In genomic region chr10:46697363-46698246, GRCm38 (mm10) we compare ENCODE assay signal across 9 mouse cellular contexts.
DNase-seq lines count a peak whose midpoint lies in the region; ATAC-seq and TF ChIP-seq lines count a peak whose summit lies in the region.
"Had no signal": no experiment of that assay in that cellular context is flagged by ENCODE, and none has a peak within 500 bp of the region (broad histone marks: within the 10 kb centered on the region; RNA-seq: fewer than 3 reads in every experiment).

No protein-coding gene starts in this region.

- peak; percentile 96 for ATAC-seq in lung, embryonic 14.5 days (ENCODE audit: insufficient read depth)
- peak; percentile 94 for ATAC-seq in midbrain, embryonic 14.5 days (ENCODE audit: low FRiP score, low TSS enrichment)
- no peak for ATAC-seq in erythroblast, adult 5-6 weeks (replicated peaks; ENCODE audit: low FRiP score, poor library complexity, severe bottlenecking)
- no peak for ATAC-seq in liver, postnatal 0 days

- H3K27me3 ChIP-seq in lung, embryonic 14.5 days (ENCODE audit: insufficient read depth, low read length), result no peaks in the 10 kb centered on the region
- no peaks in the 10 kb centered on the region for H3K27me3 ChIP-seq in cerebellum, adult 2 months (ENCODE audit: control insufficient read depth, insufficient read depth, low read length)
- no peaks in the 10 kb centered on the region for H3K27me3 ChIP-seq in midbrain, embryonic 14.5 days (ENCODE audit: control insufficient read depth, insufficient read depth, low read length)
- H3K27me3 ChIP-seq in liver, postnatal 0 days (ENCODE audit: insufficient read depth, low read length), result no peaks in the 10 kb centered on the region
- H3K27me3 ChIP-seq: liver, embryonic 13.5 days had no signal

- H3K4me3 ChIP-seq in lung, embryonic 14.5 days (ENCODE audit: low read depth, low read length), result no peak overlapping the region
- H3K4me3 ChIP-seq in lung, adult 2 months (replicated peaks; ENCODE audit: extremely low read depth, low read depth, low read length), result no peak overlapping the region
- H3K4me3 ChIP-seq in cerebellum, adult 2 months (replicated peaks; ENCODE audit: insufficient read depth, low read depth, low read length), result no peak overlapping the region
- H3K4me3 ChIP-seq in layer of hippocampus, adult 2 months, result no peak overlapping the region
- no peak overlapping the region for H3K4me3 ChIP-seq in midbrain, embryonic 14.5 days (replicated peaks; ENCODE audit: low read depth, low read length)
- no peak overlapping the region for H3K4me3 ChIP-seq in liver, postnatal 0 days (ENCODE audit: low read depth, low read length)
- H3K4me3 ChIP-seq: liver, embryonic 13.5 days had no signal

- no peaks in the 10 kb centered on the region for H3K9me3 ChIP-seq in lung, embryonic 14.5 days (ENCODE audit: low read depth, low read length)
- no peaks in the 10 kb centered on the region for H3K9me3 ChIP-seq in midbrain, embryonic 14.5 days (ENCODE audit: control insufficient read depth, low read length)
- no peaks in the 10 kb centered on the region for H3K9me3 ChIP-seq in liver, postnatal 0 days (ENCODE audit: low read length)
- H3K9me3 ChIP-seq: liver, embryonic 13.5 days had no signal

- H3K4me2 ChIP-seq in lung, embryonic 14.5 days, result no peak overlapping the region
- H3K4me2 ChIP-seq in midbrain, embryonic 14.5 days (ENCODE audit: low read length), result no peak overlapping the region
- H3K4me2 ChIP-seq in liver, postnatal 0 days (ENCODE audit: low read depth, low read length), result no peak overlapping the region
- H3K4me2 ChIP-seq: liver, embryonic 13.5 days had no signal

- H3K9ac ChIP-seq in lung, embryonic 14.5 days, result no peak overlapping the region
- H3K9ac ChIP-seq in midbrain, embryonic 14.5 days (replicated peaks; ENCODE audit: low read length), result no peak overlapping the region
- no peak overlapping the region for H3K9ac ChIP-seq in liver, postnatal 0 days (replicated peaks)
- H3K9ac ChIP-seq: liver, embryonic 13.5 days had no signal

- peak; percentile 88 for DNase-seq in lung, embryonic 14.5 days
- no peak for DNase-seq in lung, adult 2 months
- DNase-seq in cerebellum, adult 2 months, result peak; percentile 16 to 61
- DNase-seq in heart, adult 8-10 months (ENCODE audit: low spot score), result peak; percentile 41
- peak; percentile 29 to 49 for DNase-seq in layer of hippocampus, adult 2 months (ENCODE audit: low spot score in 2 of 2)
- DNase-seq in midbrain, embryonic 14.5 days, result peak; percentile 85
- no peak for DNase-seq in liver, postnatal 0 days
- DNase-seq: liver, embryonic 13.5 days had no signal

- no peak overlapping the region for H3K27ac ChIP-seq in lung, embryonic 14.5 days (ENCODE audit: low read depth)
- no peak overlapping the region for H3K27ac ChIP-seq in cerebellum, adult 2 months (ENCODE audit: insufficient read depth, low read length)
- peak overlapping the region; percentile 77 for H3K27ac ChIP-seq in layer of hippocampus, adult 2 months
- no peak overlapping the region for H3K27ac ChIP-seq in midbrain, embryonic 14.5 days (replicated peaks; ENCODE audit: low read depth, low read length)
- no peak overlapping the region for H3K27ac ChIP-seq in liver, postnatal 0 days (ENCODE audit: low read depth)
- H3K27ac ChIP-seq: liver, embryonic 13.5 days had no signal

- H3K36me3 ChIP-seq in lung, embryonic 14.5 days (ENCODE audit: insufficient read depth), result no peaks in the 10 kb centered on the region
- H3K36me3 ChIP-seq in midbrain, embryonic 14.5 days (ENCODE audit: control insufficient read depth, insufficient read depth, low read length), result no peaks in the 10 kb centered on the region
- no peaks in the 10 kb centered on the region for H3K36me3 ChIP-seq in liver, postnatal 0 days (replicated peaks; ENCODE audit: insufficient read depth, low read length)
- H3K36me3 ChIP-seq: liver, embryonic 13.5 days had no signal

- no peaks in the 10 kb centered on the region for H3K4me1 ChIP-seq in lung, embryonic 14.5 days (ENCODE audit: insufficient read depth)
- H3K4me1 ChIP-seq in lung, adult 2 months (ENCODE audit: control insufficient read depth, insufficient read depth, low read length), result no peaks in the 10 kb centered on the region
- peaks cover 7% of the 10 kb centered on the region; the same call in 1 of the 2 replicates for H3K4me1 ChIP-seq in cerebellum, adult 2 months (ENCODE audit: control insufficient read depth, insufficient read depth, low read length)
- H3K4me1 ChIP-seq in midbrain, embryonic 14.5 days (ENCODE audit: control insufficient read depth, insufficient read depth, low read length), result no peaks in the 10 kb centered on the region
- no peaks in the 10 kb centered on the region for H3K4me1 ChIP-seq in liver, postnatal 0 days (ENCODE audit: insufficient read depth)
- H3K4me1 ChIP-seq: liver, embryonic 13.5 days had no signal

- peak; percentile 51 for TF ChIP-seq CTCF in lung, embryonic 14.5 days (IDR thresholded peaks at IDR 0.05; ENCODE audit: low read depth)
- no peak for TF ChIP-seq CTCF in lung, adult 2 months (IDR thresholded peaks at IDR 0.05; ENCODE audit: insufficient read depth, low read length)
- peak; percentile 12; the same call in 1 of the 2 replicates for TF ChIP-seq CTCF in cerebellum, adult 2 months (IDR thresholded peaks at IDR 0.05; ENCODE audit: borderline replicate concordance, insufficient read depth, low read depth, low read length)
- peak; percentile 72 for TF ChIP-seq CTCF in layer of hippocampus, adult 2 months (conservative IDR thresholded peaks at IDR 0.05)
- no peak for TF ChIP-seq CTCF in liver, postnatal 0 days (IDR thresholded peaks at IDR 0.05; ENCODE audit: low read depth)

- no peak for TF ChIP-seq EP300 in liver, postnatal 0 days (IDR thresholded peaks at IDR 0.05; ENCODE audit: low read depth)

- no peak for TF ChIP-seq POLR2A in lung, adult 2 months (IDR thresholded peaks at IDR 0.05; ENCODE audit: borderline replicate concordance, extremely low read depth, low read depth, low read length)
- TF ChIP-seq POLR2A in cerebellum, adult 2 months (IDR thresholded peaks at IDR 0.05; ENCODE audit: borderline replicate concordance, insufficient read depth, low read length), result no peak

- WGBS in lung, embryonic 14.5 days, result 40% methylated on average over 2 of the region's 2 CpGs
- 49% methylated on average over 2 of the region's 2 CpGs for WGBS in lung, adult 2 months
- 11% methylated on average over 2 of the region's 2 CpGs for WGBS in cerebellum, adult 2 months
- 33% methylated on average over 2 of the region's 2 CpGs for WGBS in midbrain, embryonic 14.5 days
- 68% methylated on average over 2 of the region's 2 CpGs for WGBS in liver, postnatal 0 days (ENCODE audit: insufficient replicate concordance)

Comparison
In these comparisons a context has a peak if more than half of its experiments do, and no peak if none do; other contexts are left out.
1. DNase-seq: peak in lung, embryonic 14.5 days (single experiment), cerebellum, adult 2 months (2 of 2), heart, adult 8-10 months (single experiment), layer of hippocampus, adult 2 months (2 of 2) and midbrain, embryonic 14.5 days (single experiment); none in lung, adult 2 months (single experiment) and liver, postnatal 0 days (single experiment).
2. CTCF ChIP-seq: peak in lung, embryonic 14.5 days (single experiment), cerebellum, adult 2 months (single experiment) and layer of hippocampus, adult 2 months (single experiment); none in lung, adult 2 months (single experiment) and liver, postnatal 0 days (single experiment).
3. ATAC-seq: peak in lung, embryonic 14.5 days (single experiment) and midbrain, embryonic 14.5 days (single experiment); none in erythroblast, adult 5-6 weeks (single experiment) and liver, postnatal 0 days (single experiment).